Mouse (Mus musculus) retina, postnatal 1 day (tissue): ENCODE results near the gene Mal.

ENCODE experiments used
- DNase-seq: peaks from one replicate; pipeline ENCODE4 v3.0.0-alpha.2; 2012

Mal gene

DNA sequence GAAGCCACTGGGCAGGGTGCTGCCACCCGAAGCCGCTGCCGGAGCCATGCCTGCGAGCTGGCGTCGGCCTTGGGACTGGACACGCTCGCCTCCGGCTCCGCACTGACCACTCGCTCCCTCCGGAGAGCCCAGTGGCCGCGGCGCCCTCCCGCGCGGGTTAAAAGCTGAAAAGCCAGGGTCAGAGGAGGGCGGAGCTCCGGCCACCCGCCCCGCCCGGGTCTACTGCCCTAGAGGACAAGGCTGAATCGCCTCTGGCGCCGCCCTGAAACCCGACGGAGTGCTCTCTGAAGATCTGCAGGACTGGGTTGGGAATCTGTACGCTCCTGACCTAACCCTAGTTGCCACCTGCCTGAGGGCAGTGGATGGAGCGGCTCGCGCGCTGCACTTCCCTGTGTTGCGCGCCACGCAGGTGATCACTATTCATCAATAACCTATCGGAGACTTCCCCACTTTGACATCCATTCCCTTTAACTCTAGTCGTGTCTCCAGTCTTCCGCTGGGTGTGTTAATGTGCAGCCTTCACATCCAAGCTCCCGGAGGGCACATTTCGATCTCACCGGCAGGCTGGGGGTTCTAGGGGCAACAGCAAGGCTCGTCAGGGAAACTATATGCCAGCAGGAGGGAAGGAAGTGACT lies at the start of gene Mal:
Mal (minus strand) TSS at position 610 of the 635 bp plus-strand sequence.
- DNase-seq, result peak; percentile 47

DNA sequence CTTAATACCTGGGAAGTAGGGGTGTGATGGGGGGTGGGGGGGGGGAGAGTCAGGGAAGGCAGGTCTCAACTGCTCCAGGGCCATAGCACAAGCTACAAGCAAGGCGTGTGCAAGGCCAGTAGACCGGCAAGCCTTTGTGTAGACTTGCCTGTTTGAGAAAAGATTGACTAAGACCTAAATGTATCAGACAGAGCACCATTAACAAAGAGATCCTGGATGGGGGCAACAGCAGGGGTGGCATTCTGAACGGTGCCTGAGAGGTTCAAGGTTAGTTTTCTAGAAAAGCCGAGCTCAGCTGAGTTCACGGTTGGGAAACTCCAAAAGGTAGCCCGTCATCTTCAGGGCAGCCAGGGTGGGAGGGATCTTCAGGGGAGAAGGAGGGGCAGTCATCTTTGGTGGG lies 48.8 kb upstream of the Mal start:
- no peak for DNase-seq

DNA sequence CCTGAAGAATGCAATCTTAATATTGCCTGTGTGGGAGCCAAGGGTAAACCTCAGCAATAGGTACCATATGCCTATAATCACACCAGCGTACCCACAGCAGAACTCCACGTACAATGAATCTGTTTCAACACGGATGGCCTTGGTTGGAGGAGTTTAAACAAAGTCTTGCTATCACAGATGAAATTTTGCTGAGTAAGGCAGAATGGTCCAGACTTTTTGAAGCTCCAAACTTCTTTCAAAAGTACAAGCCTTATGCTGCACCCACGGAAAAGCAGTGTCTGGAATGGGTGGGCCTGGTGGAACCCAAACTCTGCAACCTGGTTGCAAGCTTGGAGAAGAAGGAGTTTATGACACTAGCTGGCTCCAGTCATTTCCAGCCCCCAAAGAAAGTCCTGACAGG lies 32.7 kb upstream of the Mal start:
- DNase-seq, result no peak

DNA sequence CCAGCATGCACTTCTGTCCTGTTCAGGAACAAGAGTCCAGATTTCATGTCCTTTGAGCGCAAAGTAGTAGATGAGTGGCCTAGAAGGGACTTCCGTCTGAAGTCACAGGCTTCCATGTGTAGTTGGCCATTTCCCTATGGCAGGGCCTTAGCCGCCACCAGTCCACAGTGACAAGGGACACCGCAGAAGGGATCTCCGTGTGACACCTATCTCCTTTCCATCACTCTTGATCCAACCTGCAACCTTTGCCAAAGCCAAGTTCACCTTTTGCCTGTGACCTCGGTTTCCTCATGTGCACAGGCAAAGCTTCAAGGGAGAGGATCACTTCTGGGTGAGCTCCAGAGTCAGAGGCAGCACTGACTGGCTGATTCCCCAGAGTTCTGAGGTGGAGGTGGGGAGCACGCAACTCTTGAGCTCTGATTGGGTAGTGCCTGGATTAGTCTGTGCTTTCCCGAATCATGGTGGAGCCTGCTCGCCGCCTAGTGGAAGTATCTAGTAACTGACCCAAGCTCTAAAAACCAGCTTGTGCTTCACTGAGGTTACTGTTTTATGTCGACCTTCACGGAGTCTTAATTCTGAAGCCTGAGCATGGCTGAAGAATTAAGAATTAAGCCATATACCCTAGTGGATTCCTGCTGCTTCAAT lies 27.3 kb upstream of the Mal start:
- peak; percentile 80 for DNase-seq

DNA sequence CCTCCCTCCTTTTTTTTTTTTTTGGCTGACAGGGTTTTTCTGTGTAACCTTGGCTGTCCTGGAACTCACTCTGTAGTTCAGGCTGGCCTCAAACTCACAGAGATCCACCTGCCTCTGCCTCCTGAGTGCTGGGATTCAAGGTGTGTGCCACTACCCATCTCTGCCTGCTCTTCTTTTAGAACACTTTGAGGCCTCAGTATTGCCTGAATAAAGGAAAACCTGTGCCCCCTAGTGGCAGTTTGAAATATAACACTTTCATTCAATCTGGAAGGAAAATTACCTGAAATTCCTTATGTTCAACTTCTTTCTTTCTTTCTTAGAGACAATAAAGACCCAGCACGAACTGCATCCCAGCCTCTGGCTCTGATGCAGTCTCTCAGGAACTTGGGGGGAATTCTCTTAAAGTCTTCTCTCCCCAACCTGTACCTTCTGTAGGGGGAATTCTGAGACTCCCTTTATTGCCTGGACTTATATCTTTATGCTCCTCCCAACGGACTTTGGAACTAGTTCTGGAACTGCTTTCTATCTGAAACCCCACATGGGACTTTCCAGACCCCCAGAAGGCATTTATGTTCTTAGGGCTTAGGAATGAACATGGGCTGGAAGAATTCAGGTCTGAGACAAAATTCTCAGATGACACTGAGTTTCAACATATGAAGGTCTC lies 11.5 kb upstream of the Mal start:
- peak; percentile 48 for DNase-seq

DNA sequence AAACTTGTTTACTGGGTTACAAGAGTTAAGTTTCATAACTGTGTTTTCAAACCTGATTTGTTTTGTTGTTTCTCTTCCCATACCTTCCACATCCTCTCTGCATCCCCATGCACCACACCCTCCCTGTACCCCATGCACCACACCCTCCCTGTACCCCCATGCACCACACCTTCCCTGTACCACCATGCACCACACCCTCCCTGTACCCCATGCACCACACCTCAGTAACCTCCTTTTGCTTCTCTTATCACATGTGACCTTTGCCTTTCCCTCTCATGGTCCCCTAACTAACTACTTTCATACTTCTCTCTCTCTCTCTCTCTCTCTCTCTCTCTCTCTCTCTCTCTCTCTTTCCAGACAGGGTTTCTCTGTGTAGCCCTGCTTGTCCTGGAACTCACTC lies 10.5 kb upstream of the Mal start:
- DNase-seq, result no peak

DNA sequence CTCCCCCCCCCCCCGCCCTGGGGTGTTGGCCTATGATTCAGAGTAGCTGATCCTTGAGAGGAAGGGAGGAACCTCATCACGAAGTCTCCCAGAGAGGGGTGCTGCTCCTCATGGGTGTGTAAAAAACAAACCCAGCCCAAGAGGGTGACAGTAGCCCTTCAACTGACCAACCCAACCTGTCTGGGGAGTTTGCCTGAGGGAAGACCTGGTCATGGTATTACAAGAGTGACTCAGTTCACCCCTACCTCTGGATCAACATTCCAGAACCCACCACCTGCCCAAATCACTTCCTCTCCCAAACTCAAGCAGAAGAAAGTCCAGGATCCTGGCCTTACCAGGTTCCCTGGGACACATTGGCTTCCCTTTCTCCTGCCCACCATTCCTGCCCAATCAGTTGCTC lies 6.2 kb upstream of the Mal start:
- no peak for DNase-seq

DNA sequence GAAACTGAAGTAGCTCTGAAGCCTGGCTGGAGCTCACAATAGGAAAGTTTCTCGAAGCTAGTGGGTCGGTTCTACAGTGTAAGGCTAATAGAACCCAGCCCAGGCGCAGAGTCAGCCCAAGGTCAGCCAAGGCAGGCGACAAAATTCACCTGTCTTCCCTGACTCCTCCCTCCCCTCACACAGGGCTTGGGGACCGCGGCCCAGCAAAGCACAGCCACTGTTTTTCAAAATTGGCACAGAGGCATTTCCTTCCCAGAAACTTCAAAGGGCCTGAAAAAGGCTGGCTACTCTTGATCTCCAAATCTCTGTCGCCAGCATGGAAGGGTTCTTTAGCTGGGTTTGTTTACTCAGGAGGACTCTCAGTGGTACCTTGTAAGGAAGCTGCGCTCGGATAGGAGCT lies 1.1 kb downstream of the Mal start:
- DNase-seq, result no peak

DNA sequence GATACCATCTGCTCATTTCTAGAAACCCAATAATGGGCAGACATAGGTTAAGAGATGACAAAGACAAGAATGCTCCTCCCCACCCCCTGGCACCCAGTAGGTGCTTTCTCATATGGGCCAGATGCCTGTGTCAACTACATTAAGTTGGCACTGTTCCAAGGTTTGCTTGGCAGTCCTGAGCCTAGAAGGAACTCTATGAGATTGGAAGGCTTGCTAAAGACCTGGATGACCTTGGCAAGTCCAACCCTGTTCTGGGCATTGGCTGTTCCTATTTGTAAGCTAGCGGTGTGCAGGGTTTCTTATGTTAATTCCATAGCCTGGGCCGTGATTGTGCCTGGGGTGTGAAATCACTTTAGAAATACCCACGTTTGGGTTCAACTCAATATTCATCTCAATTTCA lies 1.7 kb downstream of the Mal start:
- no peak for DNase-seq

DNA sequence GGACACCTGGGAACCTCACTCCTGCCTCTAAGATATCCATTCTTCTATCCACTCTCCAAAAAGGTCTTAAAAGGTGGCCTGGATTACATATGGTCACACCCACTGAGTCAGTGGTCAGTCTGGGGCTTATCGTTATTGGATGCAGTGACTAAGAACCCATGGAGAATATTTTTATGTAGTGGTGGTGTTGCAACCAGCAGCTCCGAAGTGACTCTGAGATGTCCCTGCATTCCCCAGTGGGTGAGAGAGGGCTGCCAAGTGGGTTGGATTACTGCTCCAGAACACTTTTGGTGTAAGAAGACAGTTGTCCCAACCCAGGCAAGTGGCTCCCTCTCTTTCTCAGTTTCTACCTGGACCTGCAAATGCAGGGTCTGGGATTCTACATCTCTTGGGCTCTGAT lies 3.7 kb downstream of the Mal start:
- DNase-seq, result no peak

DNA sequence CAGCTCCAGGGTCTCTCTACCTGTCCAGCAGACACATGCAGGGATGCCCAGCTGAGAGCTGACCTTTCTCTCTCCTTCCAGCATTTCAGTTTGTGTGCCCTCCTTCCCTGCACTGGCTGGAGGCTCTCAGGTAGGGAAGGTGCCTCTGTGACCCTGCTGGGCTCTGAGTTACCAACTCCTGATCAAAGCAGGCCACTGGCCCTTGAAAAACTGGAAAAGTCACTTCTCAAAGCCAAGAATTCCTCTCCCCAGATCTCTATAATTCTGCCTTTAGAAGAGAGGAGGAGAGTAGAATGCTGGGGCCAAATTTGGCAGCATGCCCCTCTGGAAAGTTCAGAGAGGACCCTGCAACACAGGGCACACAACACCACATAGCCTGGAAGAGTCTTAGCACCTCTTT lies 4.2 kb downstream of the Mal start:
- DNase-seq, result no peak

DNA sequence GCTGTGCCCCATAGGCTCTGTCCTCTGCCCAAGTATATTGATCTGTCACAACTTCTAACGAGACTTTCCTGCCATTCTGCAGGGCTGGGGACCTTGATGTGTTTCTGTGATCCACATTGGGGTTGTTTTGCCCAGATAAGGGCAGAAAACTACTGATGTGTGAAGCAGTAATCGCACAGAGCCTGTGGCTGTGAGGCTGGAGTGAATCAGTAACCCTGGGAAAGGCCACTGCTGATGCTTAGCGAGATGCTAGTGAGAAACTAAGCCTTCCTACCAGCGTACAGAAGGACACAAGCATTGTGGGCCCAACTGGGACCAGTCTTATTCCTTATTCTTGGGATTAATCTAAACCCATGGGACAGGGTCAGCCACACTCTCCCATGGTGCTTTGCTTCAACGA lies 4.9 kb downstream of the Mal start:
- no peak for DNase-seq

DNA sequence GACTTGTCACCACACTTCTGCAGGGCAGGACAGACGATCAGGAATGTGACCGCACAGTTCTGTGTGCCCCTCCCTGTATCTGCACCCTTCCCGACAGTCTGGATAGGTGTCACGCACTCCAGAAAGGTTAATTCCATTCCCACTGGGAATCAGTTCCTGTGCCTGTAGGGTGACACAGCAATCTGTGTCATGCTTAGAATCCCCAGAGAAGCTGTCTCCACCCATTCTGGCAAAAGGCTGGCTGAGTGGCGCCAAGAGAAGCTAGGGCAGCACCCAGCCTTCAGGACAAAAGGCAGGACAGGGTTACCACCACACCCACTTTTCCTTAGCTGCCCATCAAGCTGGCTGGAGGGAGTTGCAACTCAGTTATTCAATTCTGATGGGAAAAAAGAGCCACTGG lies 6.6 kb downstream of the Mal start:
- no peak for DNase-seq

DNA sequence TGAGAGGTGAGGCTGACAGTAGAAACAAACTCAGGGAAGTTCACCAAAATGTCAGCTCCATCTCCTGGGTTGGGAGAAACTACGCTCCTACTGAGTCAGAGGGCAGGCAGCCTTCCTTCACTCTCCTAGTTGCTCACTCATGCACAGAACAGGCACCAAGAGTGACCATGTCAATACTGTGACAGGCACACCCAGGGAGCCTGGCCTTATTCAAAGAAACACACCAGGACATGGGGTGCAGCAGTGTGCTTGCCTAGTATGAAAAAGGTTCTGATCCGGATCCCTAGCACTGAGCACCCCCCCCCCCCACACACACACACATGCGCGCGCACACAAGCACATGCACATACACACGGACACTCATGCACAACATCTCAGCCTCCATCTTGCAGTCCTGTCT lies 8.3 kb downstream of the Mal start:
- DNase-seq, result no peak

DNA sequence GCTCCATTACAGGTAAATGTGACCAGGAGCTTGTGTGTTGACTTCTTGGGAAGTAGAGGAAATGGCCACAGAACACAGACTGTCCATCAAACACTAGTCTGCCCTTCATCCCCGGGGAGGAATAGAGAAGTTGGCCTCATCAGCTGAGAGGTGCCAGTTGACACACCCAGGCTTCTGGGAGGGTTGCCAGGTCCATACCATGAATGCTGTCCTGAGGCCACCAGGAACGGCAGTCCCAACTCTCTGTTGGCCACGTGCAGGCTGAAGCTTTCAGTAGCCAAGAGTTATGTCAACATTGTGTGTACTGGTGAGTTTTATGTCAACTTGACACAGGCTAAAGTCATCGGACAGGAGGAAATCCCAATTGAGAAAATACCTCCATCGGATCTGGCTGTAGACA lies 9.6 kb downstream of the Mal start:
- no peak for DNase-seq

DNA sequence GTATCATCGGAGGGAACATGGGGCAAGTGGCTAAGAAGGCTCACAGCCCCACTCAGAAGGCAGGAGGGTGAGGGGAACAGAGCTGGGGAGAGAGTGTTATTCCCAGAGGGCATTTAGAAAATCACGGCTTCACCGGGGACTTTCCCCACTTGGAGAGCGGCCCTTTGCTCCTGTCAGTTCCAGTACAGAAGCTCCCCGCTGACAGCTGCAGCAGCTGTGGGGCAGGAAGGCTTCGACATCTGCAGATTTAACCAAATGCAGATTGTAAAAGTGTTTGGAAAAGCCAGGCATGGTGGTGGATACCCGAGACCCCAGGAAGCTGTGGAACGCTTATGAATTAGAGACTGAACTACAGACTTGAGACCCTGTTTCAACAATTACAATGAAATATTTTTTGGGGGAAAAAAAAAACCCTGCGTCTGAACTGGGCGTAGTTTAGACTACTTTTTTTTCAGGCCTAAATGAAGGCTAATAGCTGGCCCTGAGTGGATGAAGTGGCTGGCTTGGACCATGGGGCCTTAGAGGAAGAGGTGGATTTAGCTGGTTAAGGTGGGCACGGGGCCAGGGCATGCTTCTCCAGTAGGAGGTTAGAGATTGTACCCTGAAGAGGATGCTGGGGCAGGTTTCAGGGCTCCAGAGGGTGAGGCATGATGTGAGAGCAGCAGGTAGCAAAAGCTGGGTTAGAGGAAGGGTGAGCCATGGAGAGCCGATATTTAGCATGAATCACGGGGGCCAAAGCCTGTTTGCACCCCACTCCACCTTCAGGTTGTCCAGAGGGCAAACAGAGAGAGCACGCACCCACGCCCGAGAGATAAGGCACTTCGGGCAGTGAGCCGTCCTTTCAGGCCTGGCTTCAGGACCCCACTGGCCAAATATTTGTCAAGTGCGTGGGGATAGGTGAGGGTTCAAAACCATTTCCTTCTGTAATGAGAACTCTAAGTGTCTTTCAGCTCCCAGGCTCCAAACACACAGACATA lies 12.5 kb downstream of the Mal start:
- peak; percentile 19 for DNase-seq

DNA sequence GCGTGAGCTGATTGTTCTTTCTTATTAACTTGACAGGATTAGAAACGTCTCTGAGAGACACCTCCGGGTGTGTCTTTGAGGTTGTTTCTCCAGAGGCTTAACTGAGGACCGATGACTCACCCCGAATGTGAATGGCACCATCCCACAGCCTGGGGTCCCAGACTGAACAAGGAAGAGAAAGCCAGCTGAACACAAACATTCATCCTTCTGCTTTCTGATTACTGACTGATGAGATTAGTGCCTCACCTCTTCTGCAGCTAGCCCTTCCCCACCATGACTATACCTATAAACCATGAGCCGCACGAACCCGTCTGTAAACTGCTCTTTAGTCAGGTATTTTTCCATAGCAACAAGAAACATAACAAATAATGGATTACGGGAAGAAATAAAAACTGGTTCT lies 17.5 kb downstream of the Mal start:
- no peak for DNase-seq

DNA sequence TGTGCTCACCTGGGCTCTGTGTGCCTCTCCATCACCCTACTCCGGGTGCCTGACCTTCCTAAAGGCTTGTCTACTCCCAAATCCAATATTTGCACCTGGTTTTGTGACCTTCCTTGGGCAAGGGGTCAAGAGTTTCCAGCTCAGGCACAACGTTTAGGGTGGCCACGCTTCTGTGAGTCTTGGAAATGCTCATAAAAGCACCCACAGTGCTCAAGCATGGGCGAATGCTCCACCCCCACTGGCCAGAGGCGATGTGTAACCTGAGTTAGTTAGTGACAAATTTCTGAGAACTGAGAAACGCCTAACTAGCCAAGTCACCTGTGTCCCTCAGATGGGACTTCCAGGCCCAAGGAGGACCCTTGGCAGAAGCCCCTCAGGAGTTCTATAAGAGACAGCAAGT lies 20.9 kb downstream of the Mal start:
- DNase-seq, result no peak

DNA sequence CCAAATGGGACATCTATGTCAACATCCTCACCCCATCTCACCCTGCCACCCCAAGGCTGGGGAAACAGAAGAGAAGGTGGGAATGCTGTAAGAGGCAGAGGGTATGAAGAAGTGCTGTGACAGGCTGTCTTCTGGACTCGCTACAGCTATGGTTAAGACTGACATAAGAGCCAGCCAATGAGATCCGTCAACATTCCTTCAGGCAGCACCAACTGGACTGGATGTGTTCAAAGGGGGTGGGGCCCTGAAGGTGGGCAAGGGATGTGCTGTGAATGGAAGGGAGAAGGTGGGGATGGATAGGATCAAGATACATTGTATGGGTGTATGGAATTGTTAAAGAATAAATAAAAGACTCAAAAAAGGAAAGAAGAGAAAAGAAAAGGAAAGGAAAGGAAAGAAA lies 23.9 kb downstream of the Mal start:
- DNase-seq, result no peak

DNA sequence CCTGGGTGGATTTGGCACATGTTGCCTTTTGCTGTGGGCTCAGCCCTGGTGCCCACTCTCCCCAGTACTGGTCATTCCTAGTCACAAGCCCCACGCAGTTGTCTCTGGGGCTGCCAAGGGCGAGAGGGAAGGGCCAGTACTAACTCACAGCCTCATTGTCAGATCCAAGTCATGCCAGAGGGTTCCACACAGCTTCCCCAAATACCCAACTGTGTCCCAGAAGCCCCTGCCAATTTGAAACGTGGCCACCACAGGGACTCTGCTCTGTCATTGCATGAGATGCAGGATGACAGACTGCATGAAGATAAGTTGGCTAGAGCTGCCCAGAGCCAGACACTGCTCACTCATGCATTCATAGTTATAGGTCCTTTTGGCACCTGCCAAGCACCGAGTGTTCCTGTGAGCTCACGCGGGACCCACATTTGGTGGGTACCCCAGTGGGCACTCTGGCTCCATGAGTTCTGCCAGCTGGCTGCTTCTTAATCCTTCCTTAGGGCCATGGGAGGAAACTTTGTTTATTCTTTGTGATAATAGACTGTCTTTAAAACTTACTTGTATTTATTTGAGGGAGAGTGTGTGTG lies 28.4 kb downstream of the Mal start:
- no peak for DNase-seq

DNA sequence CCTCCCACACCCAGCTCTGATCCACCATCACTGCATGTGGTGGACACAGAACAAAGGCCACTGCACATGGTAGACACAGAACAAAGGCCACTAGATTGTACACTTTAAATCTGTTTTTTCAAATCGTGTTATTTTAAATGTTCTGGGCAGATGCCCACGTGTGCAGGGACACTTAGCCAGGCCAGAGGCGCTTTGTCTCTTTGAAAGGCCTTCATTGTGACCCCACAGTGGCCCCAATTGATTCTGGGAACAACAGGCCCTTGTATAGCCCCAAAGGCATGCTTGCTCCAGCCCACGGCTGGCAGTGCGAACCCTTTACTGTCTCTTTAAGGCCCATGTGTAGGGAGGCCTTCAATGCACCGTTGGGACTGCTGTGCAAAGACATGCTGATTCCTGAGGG lies 29.1 kb downstream of the Mal start:
- peak; percentile 47 for DNase-seq

DNA sequence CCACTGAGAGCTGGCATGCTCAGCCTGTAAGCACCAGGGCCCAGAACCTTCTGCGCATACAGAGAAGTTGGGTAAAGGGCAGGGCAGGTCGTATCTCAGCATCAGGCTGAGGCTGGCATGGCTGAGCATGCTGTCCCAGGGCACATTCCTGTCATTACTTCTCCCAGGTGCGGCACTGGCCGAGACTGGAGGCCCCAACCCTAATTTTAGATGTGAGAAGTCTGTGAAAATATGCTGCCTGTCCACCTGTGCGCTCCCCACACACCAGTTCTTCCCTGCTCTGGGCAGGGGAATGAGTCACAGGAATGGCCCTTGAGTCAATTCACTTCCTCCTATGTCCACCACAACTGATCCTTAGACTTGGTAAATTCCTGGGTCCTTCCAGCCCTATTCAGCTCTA lies 30.8 kb downstream of the Mal start:
- no peak for DNase-seq

DNA sequence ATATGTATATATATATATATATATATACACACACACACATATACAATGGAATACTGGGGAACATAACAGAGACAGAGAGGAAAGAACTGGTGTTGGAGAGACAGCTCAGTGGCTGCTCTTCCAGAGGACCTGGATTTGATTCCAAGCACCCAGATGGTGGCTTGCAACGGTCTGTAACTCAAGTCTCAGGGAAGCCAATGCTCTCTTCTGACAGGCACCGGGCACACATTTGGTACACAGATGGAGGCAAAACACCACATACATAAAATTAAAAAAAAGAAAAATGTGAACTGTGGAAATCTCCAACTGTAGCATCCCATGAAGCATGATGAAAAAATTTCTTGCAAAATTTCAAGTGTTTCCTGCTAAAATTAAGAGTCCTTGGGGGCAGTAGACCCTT lies 31.7 kb downstream of the Mal start:
- DNase-seq, result no peak
